18 mouse cellular contexts compared by ENCODE assay signal in the genomic region with DNA sequence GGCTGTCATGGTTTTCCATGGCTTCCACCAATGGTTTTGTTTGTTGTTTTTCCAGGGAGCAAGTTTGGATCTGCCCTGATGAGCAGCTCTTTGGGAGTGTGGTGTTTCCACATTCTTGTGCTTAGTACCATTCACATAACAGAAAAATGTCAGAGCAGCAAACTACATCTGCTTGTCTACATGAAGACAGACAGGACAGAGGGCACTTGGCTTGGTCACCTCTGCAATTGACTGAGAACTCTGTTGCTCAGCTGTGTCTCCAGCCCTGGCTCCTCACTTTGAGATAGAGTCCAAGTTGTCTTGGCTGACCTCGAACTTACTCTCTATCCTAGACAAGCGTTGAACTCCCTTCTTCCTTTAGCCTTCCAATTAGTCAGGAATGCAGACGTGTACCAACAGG. TPM values are rescaled to one million over a fixed set of nuclear protein-coding genes. Genes with fewer than 3 reads are reported as not detected.
"Had no signal": no experiment of that assay in that cellular context is flagged by ENCODE, and none has a peak within 500 bp of the region (broad histone marks: within the 10 kb centered on the region; RNA-seq: fewer than 3 reads in every experiment).

No protein-coding gene starts in this region.

- H3K4me1 ChIP-seq: limb, embryonic 12.5 days; liver, embryonic 15.5 days; midbrain, embryonic 15.5 days; stomach, embryonic 15.5 days had no signal

- H3K9ac ChIP-seq: limb, embryonic 12.5 days; liver, embryonic 15.5 days; lung, embryonic 14.5 days; midbrain, embryonic 15.5 days; stomach, embryonic 15.5 days had no signal

- H3K36me3 ChIP-seq: limb, embryonic 12.5 days; liver, embryonic 15.5 days; midbrain, embryonic 15.5 days; stomach, embryonic 15.5 days had no signal

- H3K9me3 ChIP-seq: limb, embryonic 12.5 days; liver, embryonic 15.5 days; midbrain, embryonic 15.5 days; stomach, embryonic 15.5 days had no signal

- H3K27me3 ChIP-seq: limb, embryonic 12.5 days; liver, embryonic 15.5 days; megakaryocyte, embryonic 14.5 days; midbrain, embryonic 15.5 days; stomach, embryonic 15.5 days had no signal

- H3K4me3 ChIP-seq: layer of hippocampus, adult 2 months; limb, embryonic 12.5 days; liver, embryonic 15.5 days; megakaryocyte, embryonic 14.5 days; midbrain, embryonic 15.5 days; stomach, embryonic 15.5 days had no signal

- ATAC-seq: midbrain, embryonic 15.5 days had no signal

- H3K4me2 ChIP-seq: limb, embryonic 12.5 days; liver, embryonic 15.5 days; lung, embryonic 14.5 days; midbrain, embryonic 11.5 days; midbrain, embryonic 15.5 days; stomach, embryonic 15.5 days had no signal

- H3K27ac ChIP-seq: layer of hippocampus, adult 2 months; limb, embryonic 12.5 days; liver, embryonic 15.5 days; macrophage; midbrain, embryonic 15.5 days; stomach, embryonic 15.5 days had no signal

- DNase-seq: kidney, postnatal 10 days; kidney, postnatal 4 days; liver; right cerebral cortex, postnatal 14 days; thymus, postnatal 36 days had no signal

RNA-seq across cellular contexts. Expression of a gene that starts 4.8 kb away (rescaled TPM):
- total RNA-seq: layer of hippocampus, adult 2 months; layer of hippocampus, postnatal 10 days; left cerebral cortex, postnatal 36 days had no signal
- polyA plus RNA-seq: limb, embryonic 12.5 days; macrophage; midbrain, embryonic 11.5 days; midbrain, embryonic 15.5 days; neural tube, embryonic 14.5 days; spleen, adult 2 months had no signal
